Mouse (Mus musculus) forebrain, embryonic 12.5 days (tissue): ENCODE measurements at regions not wholly inside any gene's neighbourhood (a gene's known extent, or its start where the extent isn't known, plus 50 kb on each side); places are given as distances from the start of the nearest gene placed in this dataset. TPM values are rescaled to one million over a fixed set of nuclear protein-coding genes. Genes with fewer than 3 reads are reported as not detected.

Experiments used
- ATAC-seq: fragments of 200-750 bp; cut with Nextera tagmentation; 2 replicates; pipeline ENCODE4 v1.8.0; 2017; ENCODE audit warnings: moderate TSS enrichment; ENCODE audit not compliant: low FRiP score
- H3K27ac ChIP-seq: fragments of 300-500 bp; sonication (generic); 2 replicates; pipeline ENCODE4 v1.5.1; 2016; ENCODE audit warnings: mild to moderate bottlenecking
- H3K27me3 ChIP-seq: fragments of 300-500 bp; sonication (generic); 2 replicates; pipeline ENCODE4 v1.6.1; 2016; ENCODE audit warnings: mild to moderate bottlenecking
- H3K36me3 ChIP-seq: fragments of 300-500 bp; sonication (generic); replicated peaks from 2 replicates; pipeline ENCODE4 v1.6.1; 2016; ENCODE audit warnings: mild to moderate bottlenecking
- H3K4me1 ChIP-seq: fragments of 300-500 bp; sonication (generic); 2 replicates; pipeline ENCODE4 v1.6.1; 2016
- H3K4me2 ChIP-seq: fragments of 300-500 bp; sonication (generic); 2 replicates; pipeline ENCODE4 v1.6.1; 2016; ENCODE audit warnings: mild to moderate bottlenecking, moderate library complexity
- H3K4me3 ChIP-seq: fragments of 300-500 bp; sonication (generic); replicated peaks from 2 replicates; pipeline ENCODE4 v1.5.1; 2016; ENCODE audit warnings: mild to moderate bottlenecking
- H3K9ac ChIP-seq: fragments of 300-500 bp; sonication (generic); 2 replicates; pipeline ENCODE4 v1.6.1; 2016; ENCODE audit warnings: mild to moderate bottlenecking
- H3K9me3 ChIP-seq: fragments of 300-500 bp; sonication (generic); 2 replicates; pipeline ENCODE4 v1.6.1; 2016
- WGBS: fragments of 180-500 bp; shearing (Covaris S2); methylation state at CpG from one replicate; pipeline ENCODE4 v1.1.7; 2016; 5-methylcytosine and 5-hydroxymethylcytosine counted together
- microRNA-seq: library from miRNA; unstranded; fragments of <30 nt; microRNA quantifications from one replicate; pipeline ENCODE4, GENCODE M21; 2017

DNA sequence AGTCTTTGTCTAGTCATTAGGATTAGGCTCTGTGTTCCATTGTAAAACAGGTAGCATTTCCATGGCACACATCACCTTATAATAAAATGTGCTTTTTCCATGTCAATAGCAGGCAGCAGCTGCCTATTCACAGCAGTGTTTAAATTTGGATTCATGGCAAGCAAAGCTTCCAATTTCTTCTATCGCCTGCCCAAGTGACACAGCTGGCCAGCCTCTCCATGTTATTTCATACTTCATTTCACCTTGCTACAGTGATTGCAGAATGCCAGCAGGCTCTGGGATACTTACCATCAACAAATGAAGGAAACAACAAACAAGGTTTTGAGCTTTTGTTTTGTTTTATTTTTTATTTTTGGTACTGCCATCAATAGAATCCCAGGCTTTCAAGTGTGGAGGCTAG lies 160.7 kb upstream of the Sphkap start:
- Histone ChIP-seq H3K27me3 (no peaks in the 10 kb centered on the region), H3K4me2 (no peak overlapping the region), H3K9ac (no peak overlapping the region), H3K9me3 (no peaks in the 10 kb centered on the region), H3K4me1 (no peaks in the 10 kb centered on the region), H3K4me3 (no peak overlapping the region), H3K36me3 (no peaks in the 10 kb centered on the region), H3K27ac (no peak overlapping the region)
- 88% methylated on average over 1 of the region's 1 CpGs for WGBS
- no peak for ATAC-seq

DNA sequence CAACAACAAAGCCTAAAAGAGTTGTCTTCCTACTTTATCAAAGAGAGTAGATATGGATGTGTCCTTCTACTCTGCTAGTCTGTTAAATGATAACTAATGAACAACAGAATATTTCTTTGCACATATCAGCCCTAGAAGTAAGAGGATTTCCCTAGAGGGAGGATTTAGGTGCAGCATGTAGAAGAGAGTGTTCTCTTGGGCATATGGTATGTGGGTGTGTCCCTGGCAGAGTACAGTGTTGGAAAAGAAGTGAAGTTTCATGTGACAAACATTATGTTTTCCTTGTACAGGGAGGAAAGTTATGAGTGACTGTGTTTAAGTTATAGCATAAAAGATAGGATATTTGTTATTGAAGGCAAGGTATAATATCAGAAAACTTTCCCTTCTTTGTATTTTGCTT lies 143.6 kb upstream of the Sphkap start:
- Histone ChIP-seq H3K27ac (no peak overlapping the region), H3K9ac (no peak overlapping the region), H3K27me3 (no peaks in the 10 kb centered on the region), H3K4me2 (no peak overlapping the region), H3K36me3 (no peaks in the 10 kb centered on the region), H3K4me3 (no peak overlapping the region), H3K9me3 (no peaks in the 10 kb centered on the region), H3K4me1 (no peaks in the 10 kb centered on the region)
- ATAC-seq = no peak

DNA sequence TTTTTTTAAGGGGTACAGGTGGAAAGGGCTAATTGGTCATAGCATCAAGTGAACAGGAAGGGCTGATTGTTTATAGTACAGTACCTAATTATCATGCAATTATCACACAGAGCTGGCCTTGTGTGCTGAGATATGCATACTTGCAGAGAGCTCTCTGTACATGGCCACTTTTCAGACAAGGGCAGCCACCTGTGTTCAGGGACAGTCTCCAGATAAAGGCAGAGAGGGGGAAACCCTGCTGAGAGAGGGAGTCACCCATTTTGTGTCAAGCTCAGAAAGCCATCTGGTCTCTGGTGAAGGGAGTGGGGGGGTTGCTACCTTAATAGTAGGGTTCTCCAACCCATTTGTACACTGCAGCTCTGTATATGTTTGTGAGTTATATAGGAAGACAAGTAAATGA lies 127.5 kb upstream of the Sphkap start:
- ATAC-seq = no peak
- Histone ChIP-seq H3K27ac (no peak overlapping the region), H3K36me3 (no peaks in the 10 kb centered on the region), H3K4me3 (no peak overlapping the region), H3K9me3 (no peaks in the 10 kb centered on the region), H3K27me3 (no peaks in the 10 kb centered on the region), H3K9ac (no peak overlapping the region), H3K4me1 (no peaks in the 10 kb centered on the region), H3K4me2 (no peak overlapping the region)

DNA sequence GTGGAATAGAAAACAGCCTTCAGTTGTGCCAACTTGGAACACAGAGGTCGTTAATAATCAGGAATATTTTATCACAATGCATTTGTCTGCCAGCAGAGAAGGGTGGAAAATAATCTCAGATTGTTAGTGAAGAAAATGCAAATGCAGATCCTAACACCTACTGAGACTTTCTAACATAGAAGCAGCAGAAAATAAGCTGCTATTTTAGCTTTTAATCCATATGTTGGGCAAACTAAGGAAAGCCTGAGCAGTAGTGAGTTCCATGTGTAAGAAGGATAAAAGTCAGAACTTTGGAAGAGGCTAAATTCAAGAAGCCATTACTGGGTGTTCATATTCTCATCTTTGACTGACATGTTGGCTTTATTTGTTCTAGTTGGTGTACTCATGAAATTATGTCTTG lies 119.8 kb upstream of the Sphkap start:
- Histone ChIP-seq H3K9ac (no peak overlapping the region), H3K27me3 (no peaks in the 10 kb centered on the region), H3K4me1 (no peaks in the 10 kb centered on the region), H3K27ac (no peak overlapping the region), H3K4me2 (no peak overlapping the region), H3K4me3 (no peak overlapping the region), H3K36me3 (no peaks in the 10 kb centered on the region), H3K9me3 (no peaks in the 10 kb centered on the region)
- WGBS = 72% methylated on average over 1 of the region's 1 CpGs
- ATAC-seq = no peak

DNA sequence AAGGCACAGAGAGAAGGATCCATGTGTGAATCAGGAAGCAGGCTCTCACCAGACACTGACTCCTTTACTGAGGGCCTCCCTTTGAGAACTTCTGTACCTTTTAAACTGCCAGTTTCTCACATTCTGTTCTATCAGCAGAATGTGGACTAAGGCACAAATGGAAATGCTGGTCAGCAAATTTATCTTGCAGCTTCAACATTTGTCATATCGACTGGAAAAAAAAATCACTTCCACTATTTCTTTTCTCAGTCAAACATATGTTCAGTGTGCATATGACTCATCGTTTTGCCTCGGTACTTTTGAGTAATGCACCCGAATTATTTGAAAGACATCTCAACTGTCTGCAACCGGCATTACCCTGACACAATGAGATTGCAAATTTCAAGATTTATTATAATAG lies 101.4 kb upstream of the Sphkap start:
- Histone ChIP-seq H3K36me3 (no peaks in the 10 kb centered on the region), H3K9ac (no peak overlapping the region), H3K27ac (no peak overlapping the region), H3K4me3 (no peak overlapping the region), H3K4me2 (no peak overlapping the region), H3K4me1 (no peaks in the 10 kb centered on the region), H3K27me3 (no peaks in the 10 kb centered on the region), H3K9me3 (no peaks in the 10 kb centered on the region)
- WGBS = 84% methylated on average over 5 of the region's 5 CpGs
- no peak for ATAC-seq

DNA sequence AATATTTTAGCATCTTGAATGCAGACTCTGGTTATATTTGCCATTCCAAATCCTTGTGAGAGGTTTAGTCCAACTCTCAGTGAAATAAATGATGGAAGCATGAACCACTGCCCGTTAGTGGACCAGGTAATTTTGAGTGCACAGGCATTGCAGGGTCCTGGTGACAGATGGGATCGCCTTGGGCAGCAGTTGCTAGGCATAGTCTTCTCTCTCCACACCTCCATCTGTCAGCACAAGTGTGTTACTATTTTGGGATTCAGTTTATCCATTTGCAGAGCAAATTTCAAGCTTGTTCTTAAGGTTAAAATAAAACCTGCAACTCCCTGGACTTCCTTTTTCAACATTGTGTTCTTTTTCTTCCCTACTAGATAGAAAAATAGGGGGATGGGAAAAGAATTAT lies 97.4 kb upstream of the Sphkap start:
- no peak overlapping the region for H3K4me2 ChIP-seq
- 70% methylated on average over 2 of the region's 2 CpGs for WGBS
- no peaks in the 10 kb centered on the region for H3K36me3 ChIP-seq
- H3K27me3 ChIP-seq = no peaks in the 10 kb centered on the region
- H3K27ac ChIP-seq = no peak overlapping the region
- ATAC-seq = no peak
- no peak overlapping the region for H3K4me3 ChIP-seq
- no peaks in the 10 kb centered on the region for H3K4me1 ChIP-seq
- no peaks in the 10 kb centered on the region for H3K9me3 ChIP-seq
- H3K9ac ChIP-seq = no peak overlapping the region

DNA sequence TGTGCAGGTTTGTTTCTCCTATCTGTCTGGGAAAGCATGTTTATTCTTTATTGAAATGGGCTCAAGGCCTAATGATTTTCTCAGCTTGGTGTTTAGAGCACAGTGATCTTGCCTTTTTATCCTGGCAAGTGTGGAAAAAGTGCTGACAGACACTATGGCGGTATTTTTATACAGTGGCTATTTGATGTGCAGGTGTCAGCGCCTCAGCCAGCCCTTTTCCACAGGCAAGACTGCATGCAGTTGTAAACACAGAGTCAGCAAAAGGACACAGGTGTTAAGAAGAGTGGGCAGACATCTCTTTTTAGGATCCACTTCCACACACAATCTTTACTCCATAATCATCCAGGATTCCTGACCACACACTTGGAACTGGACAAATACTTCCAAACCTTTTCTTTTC lies 88.9 kb upstream of the Sphkap start:
- Histone ChIP-seq H3K27ac (no peak overlapping the region), H3K4me3 (no peak overlapping the region), H3K9ac (no peak overlapping the region), H3K36me3 (no peaks in the 10 kb centered on the region), H3K4me1 (no peaks in the 10 kb centered on the region), H3K9me3 (no peaks in the 10 kb centered on the region), H3K27me3 (no peaks in the 10 kb centered on the region), H3K4me2 (no peak overlapping the region)
- ATAC-seq = no peak
- 81% methylated on average over 2 of the region's 2 CpGs for WGBS

DNA sequence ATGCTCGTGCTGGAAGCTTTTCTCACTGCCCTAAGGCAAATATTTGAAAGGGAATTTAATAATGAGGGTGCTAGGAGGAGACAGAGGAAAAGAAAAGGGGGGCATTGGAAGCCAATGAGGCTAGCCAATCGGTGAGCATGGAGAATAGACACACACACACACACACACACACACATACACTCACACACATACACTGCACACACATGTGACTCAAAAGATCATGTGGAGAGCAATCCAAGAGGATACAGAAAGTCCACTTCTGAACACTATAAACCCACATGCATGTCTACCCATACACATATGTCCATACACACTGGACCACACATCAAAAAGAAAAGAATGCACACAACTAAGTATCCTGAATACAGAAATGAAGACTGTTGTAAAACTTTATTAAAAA lies 88.4 kb upstream of the Sphkap start:
- H3K4me2 ChIP-seq = no peak overlapping the region
- H3K4me1 ChIP-seq = no peaks in the 10 kb centered on the region
- no peak for ATAC-seq
- H3K4me3 ChIP-seq = no peak overlapping the region
- no peak overlapping the region for H3K27ac ChIP-seq
- no peaks in the 10 kb centered on the region for H3K9me3 ChIP-seq
- no peaks in the 10 kb centered on the region for H3K27me3 ChIP-seq
- 53% methylated on average over 2 of the region's 2 CpGs for WGBS
- H3K9ac ChIP-seq = no peak overlapping the region
- no peaks in the 10 kb centered on the region for H3K36me3 ChIP-seq

DNA sequence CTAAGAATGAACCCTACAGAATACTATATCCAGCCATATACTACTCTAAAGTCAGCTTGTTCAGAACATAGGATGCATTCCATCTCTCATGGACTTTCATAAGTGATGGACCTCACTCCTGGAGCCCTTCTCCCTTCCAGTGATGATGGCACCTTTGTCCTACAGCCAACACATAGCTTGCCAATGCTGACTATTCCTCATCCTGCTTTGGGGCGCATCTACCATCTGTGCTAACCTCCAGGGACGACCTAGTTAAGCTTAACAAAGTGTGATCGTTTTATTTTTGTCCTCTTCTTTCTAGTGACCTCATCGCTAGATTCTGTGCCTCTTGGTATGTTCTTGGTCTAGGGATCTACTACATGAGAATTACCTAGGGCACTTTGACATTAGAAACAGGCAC lies 87.0 kb upstream of the Sphkap start:
- ATAC-seq = no peak
- no peaks in the 10 kb centered on the region for H3K27me3 ChIP-seq
- H3K27ac ChIP-seq = no peak overlapping the region
- H3K4me3 ChIP-seq = no peak overlapping the region
- H3K4me1 ChIP-seq = no peaks in the 10 kb centered on the region
- no peak overlapping the region for H3K9ac ChIP-seq
- no peak overlapping the region for H3K4me2 ChIP-seq
- H3K9me3 ChIP-seq = no peaks in the 10 kb centered on the region
- 85% methylated on average over 4 of the region's 4 CpGs for WGBS
- no peaks in the 10 kb centered on the region for H3K36me3 ChIP-seq

DNA sequence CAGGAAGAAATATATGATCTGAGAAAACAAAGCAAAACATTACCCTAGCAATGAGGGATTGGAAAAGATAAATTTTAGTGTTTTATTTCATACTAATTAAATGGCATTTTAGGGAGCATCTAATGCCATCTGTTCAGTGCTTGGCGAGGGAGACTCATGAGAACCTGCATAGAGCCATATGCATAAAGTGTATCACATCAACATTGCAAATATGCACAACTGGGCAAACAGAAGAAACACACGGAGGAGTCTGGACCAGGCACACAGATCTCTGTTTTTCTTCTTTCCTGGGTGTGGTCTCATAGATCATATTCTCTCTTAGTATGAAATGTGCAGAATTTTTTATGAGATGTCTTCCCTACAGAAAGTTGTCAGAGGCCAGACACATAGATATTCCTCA lies 71.1 kb upstream of the Sphkap start:
- no peak overlapping the region for H3K27ac ChIP-seq
- no peaks in the 10 kb centered on the region for H3K9me3 ChIP-seq
- H3K4me2 ChIP-seq = no peak overlapping the region
- H3K27me3 ChIP-seq = no peaks in the 10 kb centered on the region
- H3K4me3 ChIP-seq = no peak overlapping the region
- ATAC-seq = no peak
- no peak overlapping the region for H3K9ac ChIP-seq
- no peaks in the 10 kb centered on the region for H3K36me3 ChIP-seq
- WGBS = 84% methylated on average over 2 of the region's 2 CpGs
- no peaks in the 10 kb centered on the region for H3K4me1 ChIP-seq

Small RNA genes lying in the stretch of these regions (microRNA-seq; reads per million reads assigned to microRNA genes)
- not detected for gene Gm25754
